ENCODE assay signal across 8 mouse cellular contexts in genomic region chr1:172082101-172082898, GRCm38 (mm10). TPM values are rescaled to one million over a fixed set of nuclear protein-coding genes. Genes with fewer than 3 reads are reported as not detected.
DNase-seq lines count a peak whose midpoint lies in the region; ATAC-seq lines count a peak whose summit lies in the region.

TSS of gene Copa (plus strand) at chr1:172082529.
TSS of gene Ncstn (minus strand) at chr1:172082795.

- WGBS in heart, embryonic 10.5 days: under 1% methylated on average over 40 of the region's 40 CpGs
- under 1% methylated on average over 40 of the region's 40 CpGs for WGBS in kidney, embryonic 15.5 days

- no peaks in the 10 kb centered on the region for H3K9me3 ChIP-seq in heart, embryonic 10.5 days
- no peaks in the 10 kb centered on the region for H3K9me3 ChIP-seq in kidney, embryonic 15.5 days (replicated peaks)

- peak; percentile 97 for ATAC-seq in erythroblast, adult 5-6 weeks (replicated peaks; ENCODE audit: low FRiP score, poor library complexity, severe bottlenecking)
- ATAC-seq in kidney, embryonic 15.5 days (replicated peaks; ENCODE audit: low FRiP score): peak; percentile 99
- ATAC-seq in monocyte, adult 5-6 weeks (replicated peaks; ENCODE audit: insufficient number of reproducible peaks, low FRiP score, low TSS enrichment, poor library complexity, severe bottlenecking): peak; percentile 99

- peak within 1 kb of the TSS; percentile 85 for H3K9ac ChIP-seq in kidney, embryonic 15.5 days

- H3K4me2 ChIP-seq in kidney, embryonic 15.5 days: peak within 1 kb of the TSS; percentile 59

- H3K27ac ChIP-seq in heart, embryonic 10.5 days: peak within 1 kb of the TSS; percentile 93
- peak within 1 kb of the TSS; percentile 89 for H3K27ac ChIP-seq in kidney, embryonic 15.5 days

- peak; percentile 88 to 89 for DNase-seq in B cell, adult 2 months
- peak; percentile 98 for DNase-seq in brain, adult 2 months (ENCODE audit: low read depth, low spot score)
- peak; percentile 97 for DNase-seq in heart, embryonic 10.5 days (ENCODE audit: low spot score)
- peak; percentile 95 for DNase-seq in liver
- DNase-seq in spleen, postnatal 4 days (ENCODE audit: low spot score in 2 of 2): peak; percentile 93 to 95

- H3K36me3 ChIP-seq in heart, embryonic 10.5 days: peaks cover 30% of the 10 kb centered on the region
- peaks cover 28% of the 10 kb centered on the region for H3K36me3 ChIP-seq in kidney, embryonic 15.5 days

- peaks cover 14% of the 10 kb centered on the region; the same call in 1 of the 2 replicates for H3K4me1 ChIP-seq in heart, embryonic 10.5 days
- peaks cover 15% of the 10 kb centered on the region for H3K4me1 ChIP-seq in kidney, embryonic 15.5 days

- H3K27me3 ChIP-seq in heart, embryonic 10.5 days (ENCODE audit: insufficient read depth, poor library complexity, severe bottlenecking): no peaks in the 10 kb centered on the region
- no peaks in the 10 kb centered on the region for H3K27me3 ChIP-seq in kidney, embryonic 15.5 days

- peak within 1 kb of the TSS; percentile 70 for H3K4me3 ChIP-seq in heart, embryonic 10.5 days
- peak within 1 kb of the TSS; percentile 94 for H3K4me3 ChIP-seq in kidney, embryonic 15.5 days (replicated peaks)

RNA-seq across cellular contexts. Expression of gene Copa, which starts in this region (rescaled TPM):
- total RNA-seq in erythroblast, adult 5-6 weeks (2015; ENCODE audit: low replicate concordance): 35.1 and 67.1 TPM in 2 replicates
- 41.1 and 43.5 TPM in 2 replicates for total RNA-seq in erythroblast, adult 5-6 weeks (2017; ENCODE audit: low replicate concordance)
- 188 and 218 TPM in 2 replicates for polyA plus RNA-seq in heart, embryonic 10.5 days (2016; fragmentation: Nextera tagmentation; extraction: Ambion mirVana)
- 221 and 237 TPM in 2 replicates for polyA plus RNA-seq in kidney, embryonic 15.5 days (2015; fragmentation: Nextera tagmentation; extraction: Ambion mirVana)
- total RNA-seq in monocyte, adult 5-6 weeks (2017): 154 to 190 TPM (median 159 TPM) in 3 replicates

RNA-seq across cellular contexts. Expression of gene Ncstn, which starts in this region (rescaled TPM):
- total RNA-seq in erythroblast, adult 5-6 weeks (2015; ENCODE audit: low replicate concordance): 19.0 and 28.8 TPM in 2 replicates
- total RNA-seq in erythroblast, adult 5-6 weeks (2017; ENCODE audit: low replicate concordance): 16.7 and 20.1 TPM in 2 replicates
- 107 and 124 TPM in 2 replicates for polyA plus RNA-seq in heart, embryonic 10.5 days (2016; fragmentation: Nextera tagmentation; extraction: Ambion mirVana)
- polyA plus RNA-seq in kidney, embryonic 15.5 days (2015; fragmentation: Nextera tagmentation; extraction: Ambion mirVana): 130 and 137 TPM in 2 replicates
- 47.2 to 70.4 TPM (median 56.3 TPM) in 3 replicates for total RNA-seq in monocyte, adult 5-6 weeks (2017)

Comparison
In these comparisons a context has a peak if more than half of its experiments do, and no peak if none do; other contexts are left out.
1. Peak in every context shown above with its lines: DNase-seq, ATAC-seq, H3K4me3 ChIP-seq and H3K27ac ChIP-seq.